Mouse (Mus musculus) heart, embryonic 12.5 days (tissue): ENCODE measurements around the gene Axin1. TPM values are rescaled to one million over a fixed set of nuclear protein-coding genes. Genes with fewer than 3 reads are reported as not detected.
"Not testable (repeated sequence)": the region's sequence is repeated elsewhere in the genome, so short reads cannot be mapped to it uniquely, and the experiment has no call there.

ENCODE experiments used
- ATAC-seq: fragments of 200-750 bp; cut with Nextera tagmentation; 2 replicates; pipeline ENCODE4 v1.8.0; 2017; ENCODE audit warnings: moderate TSS enrichment, moderate library complexity; ENCODE audit not compliant: insufficient number of reproducible peaks, low FRiP score
- H3K27ac ChIP-seq: fragments of 300-500 bp; sonication (generic); 2 replicates; pipeline ENCODE4 v1.5.1; 2016; ENCODE audit warnings: mild to moderate bottlenecking, moderate library complexity; ENCODE audit not compliant: poor library complexity, severe bottlenecking
- H3K27me3 ChIP-seq: fragments of 300-500 bp; sonication (generic); replicated peaks from 2 replicates; pipeline ENCODE4 v1.6.1; 2016; ENCODE audit warnings: mild to moderate bottlenecking, moderate library complexity
- H3K36me3 ChIP-seq: fragments of 300-500 bp; sonication (generic); 2 replicates; pipeline ENCODE4 v1.6.1; 2016; ENCODE audit warnings: mild to moderate bottlenecking, moderate library complexity
- H3K4me1 ChIP-seq: fragments of 300-500 bp; sonication (generic); replicated peaks from 2 replicates; pipeline ENCODE4 v1.6.1; 2016; ENCODE audit warnings: mild to moderate bottlenecking
- H3K4me2 ChIP-seq: fragments of 300-500 bp; sonication (generic); 2 replicates; pipeline ENCODE4 v1.6.1; 2016; ENCODE audit warnings: mild to moderate bottlenecking, moderate library complexity
- H3K4me3 ChIP-seq: fragments of 300-500 bp; sonication (generic); 2 replicates; pipeline ENCODE4 v1.5.1; 2016; ENCODE audit warnings: mild to moderate bottlenecking
- H3K9ac ChIP-seq: fragments of 300-500 bp; sonication (generic); 2 replicates; pipeline ENCODE4 v1.6.1; 2016; ENCODE audit warnings: mild to moderate bottlenecking, moderate library complexity
- H3K9me3 ChIP-seq: fragments of 300-500 bp; sonication (generic); replicated peaks from 2 replicates; pipeline ENCODE4 v1.6.1; 2016; ENCODE audit warnings: mild to moderate bottlenecking, moderate library complexity
- WGBS: fragments of 180-500 bp; shearing (Covaris S2); methylation state at CpG from one replicate; pipeline ENCODE4 v1.1.7; 2016; 5-methylcytosine and 5-hydroxymethylcytosine counted together
- polyA plus RNA-seq: library from polyadenylated mRNA; unstranded; fragments of >200 nt; fragmentation: Nextera tagmentation; extraction: Ambion mirVana; gene quantifications from 2 replicates; pipeline ENCODE4 v1.2.1, GENCODE M21; 2016

The Axin1 gene
- polyA plus RNA-seq, 1 experiment from 2014 or later: 11.7 TPM

DNA sequence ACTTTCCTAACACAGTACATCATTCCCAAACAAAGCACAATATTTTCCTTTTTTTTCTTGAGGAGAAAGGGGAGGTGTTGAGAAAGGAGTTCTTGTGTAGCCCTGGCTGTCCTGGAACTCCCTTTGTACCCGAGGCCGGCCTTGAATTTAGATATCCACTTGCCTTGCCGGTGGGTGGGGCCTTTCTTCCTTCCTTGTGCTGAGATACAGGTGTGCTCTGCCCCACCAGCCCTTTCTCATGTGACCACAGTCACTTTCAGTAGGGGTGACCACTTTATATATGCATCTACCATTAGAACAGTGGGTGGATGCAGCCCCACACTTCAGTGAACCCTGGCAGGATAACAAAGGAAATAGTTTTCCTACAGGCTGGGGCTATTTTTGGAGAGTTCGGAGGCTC, 26.8 kb upstream of the Axin1 start:
- ATAC-seq: no peak
- peaks cover 11% of the 10 kb centered on the region for H3K4me1 ChIP-seq
- H3K27me3 ChIP-seq: peaks cover 64% of the 10 kb centered on the region
- H3K4me2 ChIP-seq: no peak overlapping the region
- no peaks in the 10 kb centered on the region for H3K9me3 ChIP-seq
- no peak overlapping the region for H3K4me3 ChIP-seq
- no peak overlapping the region for H3K9ac ChIP-seq
- 26% methylated on average over 4 of the region's 4 CpGs for WGBS
- H3K27ac ChIP-seq: no peak overlapping the region
- no peaks in the 10 kb centered on the region for H3K36me3 ChIP-seq

DNA sequence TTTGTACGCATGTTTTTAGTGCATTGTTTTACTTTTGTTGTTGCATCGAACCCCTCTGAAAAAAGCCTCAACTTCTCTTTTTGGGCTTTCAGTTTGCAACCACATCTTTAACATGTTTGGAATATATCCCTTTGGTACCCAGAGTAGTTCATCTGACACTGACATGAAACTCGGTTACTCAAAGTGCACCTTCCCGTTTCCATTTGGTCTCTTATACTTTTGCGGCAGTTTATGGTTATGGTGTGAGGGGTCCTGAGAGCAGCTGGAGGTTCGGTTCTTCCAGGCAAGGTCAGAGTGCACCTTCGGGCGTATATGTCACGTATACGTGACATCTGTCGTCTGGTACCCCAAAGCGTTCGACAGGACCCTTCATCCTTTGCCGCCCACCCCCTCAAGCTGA, 25.7 kb upstream of the Axin1 start:
- ATAC-seq: no peak
- peak overlapping the region; percentile 74; the same call in 1 of the 2 replicates for H3K9ac ChIP-seq

DNA sequence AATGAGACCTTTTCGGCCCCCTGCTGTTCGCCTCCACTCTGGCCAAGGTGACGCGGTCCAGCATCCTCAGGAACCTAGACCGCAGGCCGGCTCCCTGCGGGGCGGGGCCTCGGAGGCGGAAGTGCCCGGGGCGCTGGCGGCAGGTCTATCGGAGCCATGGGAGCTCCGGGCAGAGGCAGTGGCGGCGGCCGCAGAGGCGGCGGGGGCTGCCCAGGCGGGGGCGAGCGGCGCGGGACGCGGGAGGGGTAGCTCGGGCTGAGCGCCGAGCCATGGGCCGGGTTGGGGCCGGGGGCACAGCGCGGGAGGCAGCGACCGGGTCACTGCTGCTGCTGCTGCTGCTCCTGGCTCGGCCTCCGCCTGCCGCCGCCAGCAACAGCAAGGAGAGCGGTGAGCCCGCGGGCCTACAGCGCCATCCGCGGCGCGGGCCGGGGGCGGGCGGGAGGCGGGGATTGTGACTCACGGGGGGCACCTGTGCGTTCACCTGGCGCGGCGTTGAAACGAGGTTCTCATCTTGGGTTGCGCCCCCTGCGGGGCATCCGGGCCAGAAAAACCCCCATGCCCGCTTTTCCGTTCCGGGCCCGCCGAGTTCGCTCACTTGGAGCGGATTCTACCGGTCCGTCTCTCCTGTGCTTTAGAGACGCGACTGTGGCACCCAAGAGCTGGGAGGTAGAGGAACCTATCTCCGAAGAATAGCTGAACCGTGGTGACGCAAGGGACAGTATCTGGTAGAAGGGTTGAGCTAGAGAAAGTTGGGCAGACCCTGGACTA, 25.1 kb upstream of the Axin1 start, which contains the start of gene Tmem8:
Tmem8 (plus strand) TSS at position 119 of the 768 bp plus-strand sequence.
- peak; percentile 68 for ATAC-seq
- peaks cover 11% of the 10 kb centered on the region for H3K4me1 ChIP-seq
- no peaks in the 10 kb centered on the region for H3K36me3 ChIP-seq
- peak within 1 kb of the TSS; percentile 63 for H3K4me3 ChIP-seq
- peaks cover 81% of the 10 kb centered on the region for H3K27me3 ChIP-seq
- WGBS: under 1% methylated on average over 68 of the region's 75 CpGs
- no peak within 1 kb of the TSS for H3K27ac ChIP-seq
- peak within 1 kb of the TSS; percentile 74 for H3K9ac ChIP-seq
- H3K4me2 ChIP-seq: peak within 1 kb of the TSS; percentile 90
- no peaks in the 10 kb centered on the region for H3K9me3 ChIP-seq

More for the DNA sequence above, 25.7 kb upstream of the Axin1 start:
- H3K4me2 ChIP-seq: peak overlapping the region; percentile 90
- H3K4me1 ChIP-seq: peaks cover 11% of the 10 kb centered on the region
- H3K27ac ChIP-seq: no peak overlapping the region
- no peaks in the 10 kb centered on the region for H3K9me3 ChIP-seq
- peaks cover 75% of the 10 kb centered on the region for H3K27me3 ChIP-seq
- 21% methylated on average over 14 of the region's 14 CpGs for WGBS
- no peaks in the 10 kb centered on the region for H3K36me3 ChIP-seq
- H3K4me3 ChIP-seq: peak overlapping the region; percentile 63

DNA sequence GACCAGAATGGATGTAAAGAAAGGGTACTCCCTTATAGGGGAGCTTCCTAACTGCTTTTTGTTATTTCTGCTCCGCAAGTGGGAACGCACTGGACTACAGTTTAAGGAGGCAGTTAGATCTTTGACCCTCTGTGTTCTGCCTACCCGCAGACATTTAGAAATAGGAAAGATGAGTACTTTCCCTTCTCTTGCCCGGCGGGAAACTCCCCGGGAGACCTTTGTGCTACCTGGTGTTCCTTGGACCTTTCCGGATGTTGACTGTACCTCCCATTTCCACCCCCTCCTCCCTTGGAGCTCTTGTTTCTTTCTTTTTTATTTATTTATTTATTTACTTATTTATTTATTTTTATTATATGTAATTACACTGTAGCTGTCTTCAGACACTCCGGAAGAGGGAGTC, 24.4 kb upstream of the Axin1 start:
- Histone ChIP-seq H3K4me3 (peak overlapping the region; percentile 63), H3K27ac (no peak overlapping the region), H3K27me3 (peaks cover 88% of the 10 kb centered on the region), H3K9ac (peak overlapping the region; percentile 74; the same call in 1 of the 2 replicates), H3K9me3 (no peaks in the 10 kb centered on the region), H3K4me1 (peaks cover 11% of the 10 kb centered on the region), H3K36me3 (no peaks in the 10 kb centered on the region), H3K4me2 (peak overlapping the region; percentile 90)
- ATAC-seq: no peak
- WGBS: 14% methylated on average over 8 of the region's 8 CpGs

DNA sequence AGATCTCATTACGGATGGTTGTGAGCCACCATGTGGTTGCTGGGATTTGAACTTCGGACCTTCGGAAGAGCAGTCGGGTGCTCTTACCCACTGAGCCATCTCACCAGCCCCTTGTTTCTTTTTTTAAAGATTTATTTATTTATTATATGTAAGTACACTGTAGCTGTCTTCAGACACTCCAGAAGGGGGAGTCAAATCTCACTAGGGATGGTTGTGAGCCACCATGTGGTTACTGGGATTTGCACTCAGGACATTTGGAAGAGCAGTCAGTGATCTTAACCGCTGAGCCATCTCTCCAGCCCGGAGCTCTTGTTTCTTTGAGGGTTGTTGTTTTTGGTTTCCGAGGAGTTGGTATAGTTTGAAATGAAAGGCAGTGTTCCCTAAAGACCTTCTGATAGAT, 24.0 kb upstream of the Axin1 start:
- H3K4me3 ChIP-seq, ATAC-seq, H3K27ac ChIP-seq, H3K4me2 ChIP-seq, H3K36me3 ChIP-seq, H3K9me3 ChIP-seq, H3K9ac ChIP-seq: not testable (repeated sequence)
- peaks cover 11% of the 10 kb centered on the region for H3K4me1 ChIP-seq
- H3K27me3 ChIP-seq: peaks cover 92% of the 10 kb centered on the region
- 62% methylated on average over 7 of the region's 7 CpGs for WGBS

DNA sequence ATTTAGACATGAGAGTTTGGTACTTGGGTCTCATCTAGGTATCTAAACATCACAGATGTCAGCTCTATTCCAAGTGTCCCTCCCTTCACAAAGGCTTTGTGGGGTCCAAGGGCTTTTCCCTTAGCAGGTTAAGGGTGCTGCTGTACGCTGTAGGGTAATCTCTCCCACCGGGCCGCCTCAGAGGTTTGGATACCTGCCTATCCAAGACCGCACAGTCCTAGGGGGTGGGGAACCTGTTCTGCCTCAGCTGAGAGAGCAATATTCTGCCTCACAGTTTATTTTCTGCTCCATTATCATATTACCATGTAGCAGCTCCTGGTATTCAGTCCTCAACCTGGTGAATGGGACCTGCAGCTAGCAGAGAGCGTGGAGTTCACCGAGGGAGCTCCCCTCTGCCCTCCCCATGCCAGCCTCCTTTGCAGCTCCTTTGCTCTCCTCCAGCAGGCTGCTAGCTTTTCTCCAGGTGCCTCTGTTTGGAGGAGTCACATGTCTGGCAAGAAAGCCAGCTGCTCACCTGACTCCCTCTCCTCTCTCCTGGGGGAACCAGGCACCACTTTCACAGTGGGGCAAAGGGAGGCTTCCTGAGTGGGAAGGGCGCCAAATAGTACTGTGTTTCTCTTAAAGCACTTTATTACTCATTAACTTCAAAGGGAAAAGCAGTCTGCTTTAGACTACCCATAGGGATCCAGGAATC, 23.1 kb upstream of the Axin1 start:
- ATAC-seq: no peak
- no peak overlapping the region for H3K27ac ChIP-seq
- H3K9ac ChIP-seq: no peak overlapping the region
- no peak overlapping the region for H3K4me3 ChIP-seq
- peaks cover 11% of the 10 kb centered on the region for H3K4me1 ChIP-seq
- H3K36me3 ChIP-seq: no peaks in the 10 kb centered on the region
- no peak overlapping the region for H3K4me2 ChIP-seq
- 76% methylated on average over 7 of the region's 7 CpGs for WGBS
- H3K9me3 ChIP-seq: no peaks in the 10 kb centered on the region
- peaks cover 93% of the 10 kb centered on the region for H3K27me3 ChIP-seq

DNA sequence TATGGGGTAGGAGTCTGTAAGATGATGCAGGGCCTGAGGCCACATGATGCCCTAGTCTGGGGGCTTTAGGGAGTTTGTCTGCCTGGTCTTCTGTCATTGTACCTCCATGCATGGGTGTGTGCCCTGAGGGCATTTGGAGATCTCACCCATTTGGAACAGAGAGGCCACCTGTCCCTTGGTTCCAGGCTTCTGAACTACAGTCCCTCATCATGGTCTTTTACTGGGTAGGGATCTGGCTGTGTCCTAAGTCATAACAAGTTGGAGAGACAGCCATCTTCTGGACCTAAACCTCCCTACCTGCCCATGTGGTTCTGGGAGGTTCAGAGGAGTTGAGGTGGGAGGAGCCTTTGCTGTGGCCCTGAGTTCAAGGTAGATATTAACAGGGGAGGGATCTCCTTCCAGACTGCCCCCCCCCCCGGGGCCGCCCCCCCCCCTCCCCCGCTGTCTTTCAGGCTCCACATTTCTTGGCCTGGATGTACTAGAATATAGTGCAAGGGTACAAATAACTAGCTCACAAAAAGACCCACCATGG, 22.5 kb upstream of the Axin1 start:
- 41% methylated on average over 2 of the region's 3 CpGs for WGBS
- no peak for ATAC-seq
- no peaks in the 10 kb centered on the region for H3K9me3 ChIP-seq

DNA sequence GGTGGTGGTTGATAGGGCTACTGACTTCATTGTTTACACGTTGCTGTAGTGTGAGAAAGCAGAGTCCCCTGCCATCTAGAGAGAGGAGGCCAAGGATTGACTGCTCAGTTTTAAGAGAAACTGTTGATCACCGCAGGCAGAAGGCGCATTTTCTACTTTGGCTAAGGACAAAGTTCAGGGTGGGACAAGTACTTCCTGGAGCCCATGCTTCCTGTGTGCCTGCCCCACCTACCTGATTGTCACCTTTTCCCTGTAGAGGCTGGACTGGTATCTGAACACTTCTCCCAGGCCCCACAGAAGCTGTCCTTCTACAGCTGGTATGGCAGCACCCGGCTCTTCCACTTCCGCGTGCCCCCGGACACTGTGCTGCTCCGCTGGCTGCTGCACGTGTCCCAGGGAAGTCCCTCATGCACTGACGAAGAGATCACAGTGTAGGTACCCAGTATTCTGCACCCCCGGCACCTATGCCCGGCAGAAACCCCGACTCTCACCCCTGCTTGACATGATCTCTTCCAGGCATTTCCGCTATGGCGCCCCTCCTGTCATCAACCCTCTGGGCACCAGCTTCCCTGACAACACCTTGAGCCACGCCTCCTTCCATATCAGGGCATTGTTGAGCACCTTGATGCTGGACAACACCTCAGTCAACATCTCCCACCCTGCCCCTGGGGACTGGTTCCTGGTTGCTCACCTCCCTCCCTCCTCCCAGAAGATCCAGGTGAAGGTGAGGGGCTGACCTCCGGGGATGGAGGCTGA, 21.8 kb upstream of the Axin1 start:
- no peak for ATAC-seq
- no peak overlapping the region for H3K4me2 ChIP-seq
- WGBS: 81% methylated on average over 17 of the region's 17 CpGs

More for the DNA sequence above, 22.5 kb upstream of the Axin1 start:
- Histone ChIP-seq H3K4me2 (no peak overlapping the region), H3K4me3 (no peak overlapping the region), H3K27me3 (peaks cover 88% of the 10 kb centered on the region), H3K27ac (no peak overlapping the region), H3K9ac (no peak overlapping the region), H3K36me3 (no peaks in the 10 kb centered on the region), H3K4me1 (peaks cover 8% of the 10 kb centered on the region)

DNA sequence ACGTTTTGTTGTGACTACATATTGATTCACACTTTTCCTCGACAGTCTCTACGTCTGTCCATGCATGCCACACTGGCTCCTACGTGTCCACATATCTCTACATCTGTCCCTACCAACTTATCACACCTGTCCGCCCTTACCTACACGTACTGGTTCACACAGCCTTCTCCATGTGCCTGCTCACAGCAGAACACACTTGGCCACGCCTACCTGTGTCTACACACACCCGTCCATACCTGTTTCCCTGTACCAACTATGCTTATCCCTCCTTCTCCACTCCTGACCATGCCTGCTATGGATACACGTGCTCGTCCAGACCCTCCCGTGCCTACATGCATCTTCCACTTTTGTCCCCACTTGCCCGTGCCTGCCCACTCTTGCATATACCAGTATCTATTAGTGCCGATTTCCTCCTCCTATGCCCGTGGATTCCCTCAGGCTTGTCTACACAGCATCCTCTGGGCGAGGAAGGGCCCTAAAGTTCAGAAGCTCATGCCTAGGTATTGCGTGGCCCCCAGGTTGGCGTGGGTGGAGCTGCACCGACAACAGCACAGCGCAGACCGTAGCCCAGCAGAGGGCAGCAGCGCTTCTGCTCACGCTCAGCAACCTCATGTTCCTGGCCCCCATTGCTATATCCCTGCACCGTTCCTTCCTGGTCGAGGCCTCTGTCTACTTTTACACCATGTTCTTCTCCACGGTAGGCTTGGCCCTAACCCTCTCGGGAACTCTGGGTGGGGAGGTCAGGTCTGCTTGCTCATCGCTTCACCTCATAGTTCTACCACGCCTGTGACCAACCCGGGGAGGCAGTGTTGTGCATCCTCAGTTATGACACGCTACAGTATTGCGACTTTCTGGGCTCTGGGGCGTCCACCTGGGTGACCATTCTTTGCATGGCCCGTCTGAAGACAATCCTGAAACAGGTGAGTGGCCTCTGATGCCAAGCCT, 18.4 kb upstream of the Axin1 start:
- peak; percentile 19; the same call in 1 of the 2 replicates for ATAC-seq
- Histone ChIP-seq H3K27ac (no peak overlapping the region), H3K4me2 (0 out of 2 replicates have a peak overlapping the region, but pooled peaks have one; percentile 11), H3K9ac (no peak overlapping the region), H3K4me3 (no peak overlapping the region), H3K9me3 (no peaks in the 10 kb centered on the region), H3K4me1 (peaks cover 8% of the 10 kb centered on the region), H3K36me3 (peaks cover 1% of the 10 kb centered on the region), H3K27me3 (peaks cover 54% of the 10 kb centered on the region)
- WGBS: 46% methylated on average over 33 of the region's 33 CpGs

More for the DNA sequence above, 21.8 kb upstream of the Axin1 start:
- H3K9ac ChIP-seq: no peak overlapping the region
- H3K27me3 ChIP-seq: peaks cover 84% of the 10 kb centered on the region
- no peaks in the 10 kb centered on the region for H3K9me3 ChIP-seq
- no peak overlapping the region for H3K4me3 ChIP-seq
- H3K27ac ChIP-seq: no peak overlapping the region
- peaks cover 5% of the 10 kb centered on the region for H3K4me1 ChIP-seq
- H3K36me3 ChIP-seq: no peaks in the 10 kb centered on the region
